Mouse (Mus musculus) bone marrow macrophage, adult 2 months (primary cell): ENCODE results near the gene Pllp.

Experiments used
- CTCF ChIP-seq: IDR thresholded peaks from 2 replicates; pipeline ENCODE4 v1.5.1; 2012; ENCODE audit warnings: low read depth, mild to moderate bottlenecking, low read length, moderate library complexity
- POLR2A ChIP-seq: IDR thresholded peaks from 2 replicates; pipeline ENCODE4 v1.6.1; 2012; ENCODE audit warnings: mild to moderate bottlenecking, low read depth, low read length, borderline replicate concordance

DNA sequence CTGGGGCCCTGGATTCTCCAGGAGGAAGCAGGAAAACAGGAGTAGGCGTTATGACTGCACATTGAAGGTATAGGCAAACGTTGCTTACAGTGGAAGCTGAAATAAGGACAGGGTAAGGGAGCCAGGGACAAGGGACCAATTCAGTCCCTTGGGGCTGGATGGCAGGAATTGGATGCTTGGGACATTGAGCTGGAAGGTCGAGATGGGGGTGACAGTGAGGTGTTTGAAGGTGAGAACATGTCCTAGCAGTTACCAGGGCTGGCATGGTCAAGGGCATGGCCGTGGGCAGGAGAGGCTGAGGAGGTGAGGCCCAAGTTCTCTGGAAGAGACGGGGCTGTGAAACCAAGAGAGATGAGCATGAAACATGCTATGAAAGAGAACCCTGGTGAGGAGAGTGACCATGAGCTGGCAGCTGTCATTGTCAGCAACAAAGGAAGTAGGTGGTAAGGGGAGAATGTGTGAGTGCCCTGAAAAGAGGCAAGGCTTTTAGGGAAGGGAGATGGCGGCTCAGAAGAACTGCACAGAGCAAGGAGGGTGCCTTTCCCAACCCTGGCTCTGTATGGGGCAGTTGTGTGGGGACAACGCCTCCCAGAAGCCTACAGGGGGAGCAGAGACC is 38.8 kb upstream of the Pllp start:
- TF ChIP-seq CTCF, result no peak
- no peak for TF ChIP-seq POLR2A
